Comparison of ENCODE assay signal across 10 mouse cellular contexts in the genomic region with DNA sequence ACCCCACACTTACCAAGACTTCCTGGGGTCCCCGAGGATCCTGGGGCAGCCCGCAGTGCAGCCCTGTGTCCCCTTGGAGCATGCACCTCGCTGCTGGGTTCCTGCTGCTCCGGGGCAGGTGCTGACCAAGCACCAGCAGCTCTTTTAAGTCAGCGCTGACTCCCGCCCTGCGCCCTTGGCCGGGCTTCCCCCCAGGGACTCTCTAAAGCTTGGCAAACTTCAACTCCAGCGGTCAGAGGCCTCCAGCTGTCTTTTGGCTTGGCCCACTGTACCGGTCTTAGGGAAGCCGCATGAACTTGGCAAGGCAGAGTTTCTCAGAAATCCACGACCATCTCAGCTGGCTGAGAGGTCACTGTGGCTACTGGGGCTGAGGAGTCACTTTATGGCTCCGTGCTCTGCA. TPM values are rescaled to one million over a fixed set of nuclear protein-coding genes. Genes with fewer than 3 reads are reported as not detected.
A peak's percentile ranks its signal among the peaks of the same experiment; 100 is the strongest.
DNase-seq lines count a peak whose midpoint lies in the region; ATAC-seq and TF ChIP-seq lines count a peak whose summit lies in the region.
"Had no signal": no experiment of that assay in that cellular context is flagged by ENCODE, and none has a peak within 500 bp of the region (broad histone marks: within the 10 kb centered on the region; RNA-seq: fewer than 3 reads in every experiment).

Gene Col6a5 (minus strand): TSS at position 111 of the 400 bp plus-strand sequence.

- TF ChIP-seq POLR2A in small intestine, adult 2 months (IDR thresholded peaks at IDR 0.05; ENCODE audit: low read depth, low read length), result no peak
- no peak for TF ChIP-seq POLR2A in thymus, adult 2 months (IDR thresholded peaks at IDR 0.05; ENCODE audit: control insufficient read depth, extremely low read depth, insufficient read depth, low read length, poor library complexity)

- H3K4me1 ChIP-seq in hindbrain, postnatal 0 days (ENCODE audit: insufficient read depth, low read length), result no peaks in the 10 kb centered on the region
- H3K4me1 ChIP-seq in hindbrain, embryonic 12.5 days, result no peaks in the 10 kb centered on the region
- H3K4me1 ChIP-seq in heart, embryonic 10.5 days, result peaks cover 11% of the 10 kb centered on the region; the same call in 1 of the 2 replicates
- no peaks in the 10 kb centered on the region for H3K4me1 ChIP-seq in small intestine, adult 2 months (ENCODE audit: control insufficient read depth, insufficient read depth, insufficient read length, low read length)
- no peaks in the 10 kb centered on the region for H3K4me1 ChIP-seq in thymus, adult 2 months (replicated peaks; ENCODE audit: control insufficient read depth, insufficient read depth, low read length)

- 17% methylated on average over 13 of the region's 13 CpGs for WGBS in hindbrain, postnatal 0 days
- 21% methylated on average over 13 of the region's 13 CpGs for WGBS in hindbrain, embryonic 12.5 days
- 18% methylated on average over 13 of the region's 13 CpGs for WGBS in heart, embryonic 10.5 days
- 16% methylated on average over 13 of the region's 13 CpGs for WGBS in small intestine, adult 2 months
- WGBS in thymus, adult 2 months, result 34% methylated on average over 13 of the region's 13 CpGs

- H3K27me3 ChIP-seq in hindbrain, postnatal 0 days (ENCODE audit: insufficient read depth, low read length), result no peaks in the 10 kb centered on the region
- H3K27me3 ChIP-seq in hindbrain, embryonic 12.5 days, result peaks cover 5% of the 10 kb centered on the region; the same call in 1 of the 2 replicates
- H3K27me3 ChIP-seq in heart, embryonic 10.5 days (ENCODE audit: insufficient read depth, poor library complexity, severe bottlenecking), result peaks cover 14% of the 10 kb centered on the region; the same call in 1 of the 2 replicates
- no peaks in the 10 kb centered on the region for H3K27me3 ChIP-seq in small intestine, adult 2 months (ENCODE audit: control insufficient read depth, insufficient read depth, low read length)
- no peaks in the 10 kb centered on the region for H3K27me3 ChIP-seq in thymus, adult 2 months (ENCODE audit: control insufficient read depth, insufficient read depth, low read length)

- H3K36me3 ChIP-seq in hindbrain, postnatal 0 days (ENCODE audit: insufficient read depth, low read length), result no peaks in the 10 kb centered on the region
- no peaks in the 10 kb centered on the region for H3K36me3 ChIP-seq in hindbrain, embryonic 12.5 days
- no peaks in the 10 kb centered on the region for H3K36me3 ChIP-seq in heart, embryonic 10.5 days
- H3K36me3 ChIP-seq in small intestine, adult 2 months (ENCODE audit: control insufficient read depth, insufficient read depth, low read length), result no peaks in the 10 kb centered on the region
- no peaks in the 10 kb centered on the region for H3K36me3 ChIP-seq in thymus, adult 2 months (ENCODE audit: control insufficient read depth, insufficient read depth, low read length)

- no peak for TF ChIP-seq CTCF in hindbrain, postnatal 0 days (IDR thresholded peaks at IDR 0.05; ENCODE audit: low read depth)
- no peak for TF ChIP-seq CTCF in small intestine, adult 2 months (IDR thresholded peaks at IDR 0.05; ENCODE audit: extremely low read depth, insufficient read length, insufficient replicate concordance, low read depth, low read length)
- TF ChIP-seq CTCF in thymus, adult 2 months (IDR thresholded peaks at IDR 0.05; ENCODE audit: borderline replicate concordance, control insufficient read depth, extremely low read depth, insufficient read depth, low read length, poor library complexity), result no peak

- no peak within 1 kb of the TSS for H3K9ac ChIP-seq in hindbrain, postnatal 0 days (replicated peaks; ENCODE audit: low read length)
- no peak within 1 kb of the TSS for H3K9ac ChIP-seq in hindbrain, embryonic 12.5 days
- H3K9ac ChIP-seq: liver, embryonic 14.5 days had no signal

- DNase-seq in hindbrain, postnatal 0 days (ENCODE audit: low spot score), result no peak
- DNase-seq in heart, embryonic 10.5 days (ENCODE audit: low spot score), result no peak
- DNase-seq in kidney, postnatal 36 days, result peak; percentile 47 to 68
- no peak for DNase-seq in urinary bladder, adult 2 months (ENCODE audit: low spot score)
- no peak for DNase-seq in embryo, embryonic 10.5 days (ENCODE audit: low spot score)
- no peak for DNase-seq in thymus, adult 2 months

- H3K4me3 ChIP-seq in hindbrain, postnatal 0 days (ENCODE audit: low read length), result no peak within 1 kb of the TSS
- H3K4me3 ChIP-seq in hindbrain, embryonic 12.5 days, result no peak within 1 kb of the TSS
- H3K4me3 ChIP-seq in heart, embryonic 10.5 days, result 0 out of 2 replicates have a peak within 1 kb of the TSS, but pooled peaks have one; percentile 2
- peak within 1 kb of the TSS; percentile 10; the same call in 1 of the 2 replicates for H3K4me3 ChIP-seq in small intestine, adult 2 months (ENCODE audit: low read depth, low read length)
- no peak within 1 kb of the TSS for H3K4me3 ChIP-seq in thymus, adult 2 months (ENCODE audit: control insufficient read depth, insufficient read depth, low read length)

- no peaks in the 10 kb centered on the region for H3K9me3 ChIP-seq in hindbrain, postnatal 0 days (ENCODE audit: low read length)
- no peaks in the 10 kb centered on the region for H3K9me3 ChIP-seq in hindbrain, embryonic 12.5 days (replicated peaks)
- H3K9me3 ChIP-seq in heart, embryonic 10.5 days, result no peaks in the 10 kb centered on the region

- H3K4me2 ChIP-seq in hindbrain, postnatal 0 days (ENCODE audit: low read depth, low read length), result peak within 1 kb of the TSS; percentile 21; the same call in 1 of the 2 replicates
- H3K4me2 ChIP-seq in hindbrain, embryonic 12.5 days (replicated peaks), result no peak within 1 kb of the TSS

- H3K27ac ChIP-seq in hindbrain, postnatal 0 days, result no peak within 1 kb of the TSS
- H3K27ac ChIP-seq in hindbrain, embryonic 12.5 days, result no peak within 1 kb of the TSS
- H3K27ac ChIP-seq in heart, embryonic 10.5 days, result no peak within 1 kb of the TSS
- H3K27ac ChIP-seq in small intestine, adult 2 months (ENCODE audit: insufficient read depth, low read depth, low read length), result no peak within 1 kb of the TSS
- no peak within 1 kb of the TSS for H3K27ac ChIP-seq in thymus, adult 2 months (ENCODE audit: control insufficient read depth, insufficient read depth, low read length)
- H3K27ac ChIP-seq: liver, embryonic 14.5 days had no signal

- ATAC-seq in hindbrain, postnatal 0 days, result no peak
- no peak for ATAC-seq in hindbrain, embryonic 12.5 days (ENCODE audit: low FRiP score)

RNA-seq across cellular contexts. Expression of gene Col6a5, which starts in this region (rescaled TPM):
- total RNA-seq in hindbrain, postnatal 0 days (2014; rRNA removed), result 0.32 and 1.5 TPM in 2 replicates
- polyA plus RNA-seq in hindbrain, postnatal 0 days (2015; fragmentation: Nextera tagmentation; extraction: Ambion mirVana), result 0.13 and 0.39 TPM in 2 replicates
- 0.04 and 0.09 TPM in 2 replicates for polyA plus RNA-seq in hindbrain, embryonic 12.5 days (2016; fragmentation: Nextera tagmentation; extraction: Ambion mirVana)
- not detected in 2 replicates for polyA plus RNA-seq in heart, embryonic 10.5 days (2016; fragmentation: Nextera tagmentation; extraction: Ambion mirVana)
- 0.56 and 1.0 TPM in 2 replicates for polyA plus RNA-seq in small intestine, adult 2 months (2012; rRNA removed)
- polyA plus RNA-seq in urinary bladder, adult 2 months (2012; rRNA removed), result 4.1 and 4.8 TPM in 2 replicates
- 0.79 and 0.84 TPM in 2 replicates for polyA plus RNA-seq in thymus, adult 2 months (2012; rRNA removed)
- polyA plus RNA-seq: C2C12 had no signal

Comparison
In these comparisons a context has a peak if more than half of its experiments do, and no peak if none do; other contexts are left out.
1. DNase-seq: peak in kidney, postnatal 36 days (2 of 2); none in hindbrain, postnatal 0 days (single experiment), heart, embryonic 10.5 days (single experiment), urinary bladder, adult 2 months (single experiment), embryo, embryonic 10.5 days (single experiment) and thymus, adult 2 months (single experiment).
2. H3K4me3 ChIP-seq: peak in heart, embryonic 10.5 days (single experiment) and small intestine, adult 2 months (single experiment); none in hindbrain, postnatal 0 days (single experiment), hindbrain, embryonic 12.5 days (single experiment) and thymus, adult 2 months (single experiment).